Mouse (Mus musculus): Measurements from ENCODE around the gene Adcy4.
A peak's percentile ranks its signal among the peaks of the same experiment; 100 is the strongest.

Adcy4 gene

GRCm38 (mm10) chr14:55787731-55788130 is 3.8 kb upstream of the Adcy4 start:
- DNase-seq: peak; percentile 0

GRCm38 (mm10) chr14:55785195-55785594 is 1.3 kb upstream of the Adcy4 start:
- peak; percentile 6 for DNase-seq

- DNase-seq: peak; percentile 67
These were observed 531 bp downstream of the Adcy4 start for GRCm38 (mm10) chr14:55783171-55783957.

GRCm38 (mm10) chr14:55782361-55782960 is 1.4 kb downstream of the Adcy4 start:
- DNase-seq: peak; percentile 1

- peak; percentile 79 for DNase-seq
These were observed 2.6 kb downstream of the Adcy4 start for GRCm38 (mm10) chr14:55781310-55781709.

DNA sequence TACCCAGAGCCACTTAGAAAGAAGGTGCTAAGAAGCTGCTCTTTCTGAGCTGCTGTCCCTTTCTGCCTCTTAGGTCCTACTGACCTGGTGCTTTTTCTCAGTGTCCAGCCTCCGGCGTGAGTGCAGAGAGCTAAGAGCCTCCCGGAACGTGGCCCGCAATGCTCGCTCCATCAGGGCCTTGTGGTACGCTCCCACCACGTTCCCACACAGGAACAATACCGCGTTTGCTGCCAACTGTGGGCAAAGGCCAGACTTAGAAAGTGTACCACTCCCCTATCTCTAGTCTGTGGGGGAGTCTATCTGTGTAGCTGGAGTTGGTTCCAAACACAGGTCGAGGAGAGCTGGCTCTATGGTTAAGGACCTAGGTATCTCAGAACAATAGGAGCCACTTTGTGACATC is 3.2 kb downstream of the Adcy4 start:
- no peak for DNase-seq

- DNase-seq: no peak
These were observed 4.2 kb downstream of the Adcy4 start for GRCm38 (mm10) chr14:55779656-55780055.

GRCm38 (mm10) chr14:55778686-55779085 is 5.2 kb downstream of the Adcy4 start:
- no peak for DNase-seq

DNA sequence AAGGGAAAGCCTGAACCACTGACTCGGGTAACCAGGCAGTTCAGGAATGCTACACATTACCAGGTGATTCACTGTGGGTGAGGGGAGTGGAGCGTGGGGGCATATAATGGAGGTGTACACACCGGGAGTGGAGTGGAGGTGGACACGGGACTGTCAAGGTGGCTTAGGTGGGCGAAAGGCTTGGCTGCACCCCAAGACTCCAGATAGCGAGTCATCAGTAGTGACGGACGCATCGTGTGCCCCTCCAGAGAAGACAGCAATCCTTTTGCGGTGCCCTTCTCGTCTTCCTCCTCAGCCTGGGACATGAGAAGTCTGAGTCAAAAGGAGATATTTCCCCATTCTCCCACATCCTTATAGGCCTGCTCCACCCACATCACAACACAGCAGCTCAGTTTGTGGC is 6.1 kb downstream of the Adcy4 start:
- no peak for DNase-seq

DNA sequence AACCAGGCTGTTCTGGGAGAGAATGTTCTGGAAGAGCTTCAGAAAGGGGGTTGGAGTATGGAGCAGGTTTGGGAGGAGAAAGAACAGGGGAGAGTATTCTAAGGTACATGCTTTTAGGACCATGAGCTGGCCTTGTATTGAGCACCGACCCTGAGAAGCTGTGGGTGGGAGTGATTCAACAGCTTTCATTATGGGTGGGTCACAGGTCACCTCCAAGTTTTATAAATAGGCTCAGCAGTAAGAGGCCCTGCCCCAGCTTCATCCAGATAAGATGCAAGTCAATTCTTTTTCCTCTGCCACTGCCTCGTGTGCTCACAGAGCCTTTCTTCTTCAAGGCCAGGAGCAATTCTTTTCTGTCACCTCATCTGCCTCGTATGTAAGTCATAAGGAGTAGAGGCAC is 6.7 kb downstream of the Adcy4 start:
- no peak for DNase-seq

- no peak for DNase-seq
These were observed 7.2 kb downstream of the Adcy4 start for GRCm38 (mm10) chr14:55776711-55777110.

GRCm38 (mm10) chr14:55769087-55769703 is 14.7 kb downstream of the Adcy4 start:
- no peak for DNase-seq

DNA sequence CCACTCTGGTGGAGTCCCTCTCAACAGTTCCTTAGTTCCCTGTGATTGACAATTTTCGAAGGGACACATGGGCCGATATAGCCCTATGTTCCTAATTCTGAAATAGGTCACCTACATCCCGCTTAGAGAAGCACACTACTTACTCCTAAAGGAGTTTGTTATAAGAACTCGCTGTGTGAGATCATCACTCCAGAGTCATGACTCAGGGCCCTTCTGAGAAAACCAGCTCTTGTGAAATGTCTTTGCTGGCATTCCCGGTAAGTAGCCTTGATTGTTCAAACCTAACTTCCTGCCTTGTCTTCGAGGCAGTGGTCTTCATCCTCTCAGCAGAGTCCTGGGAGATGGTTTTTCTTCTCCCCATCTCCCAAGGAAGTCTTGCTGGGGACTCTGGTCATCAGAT is 15.3 kb downstream of the Adcy4 start:
- no peak for DNase-seq

DNA sequence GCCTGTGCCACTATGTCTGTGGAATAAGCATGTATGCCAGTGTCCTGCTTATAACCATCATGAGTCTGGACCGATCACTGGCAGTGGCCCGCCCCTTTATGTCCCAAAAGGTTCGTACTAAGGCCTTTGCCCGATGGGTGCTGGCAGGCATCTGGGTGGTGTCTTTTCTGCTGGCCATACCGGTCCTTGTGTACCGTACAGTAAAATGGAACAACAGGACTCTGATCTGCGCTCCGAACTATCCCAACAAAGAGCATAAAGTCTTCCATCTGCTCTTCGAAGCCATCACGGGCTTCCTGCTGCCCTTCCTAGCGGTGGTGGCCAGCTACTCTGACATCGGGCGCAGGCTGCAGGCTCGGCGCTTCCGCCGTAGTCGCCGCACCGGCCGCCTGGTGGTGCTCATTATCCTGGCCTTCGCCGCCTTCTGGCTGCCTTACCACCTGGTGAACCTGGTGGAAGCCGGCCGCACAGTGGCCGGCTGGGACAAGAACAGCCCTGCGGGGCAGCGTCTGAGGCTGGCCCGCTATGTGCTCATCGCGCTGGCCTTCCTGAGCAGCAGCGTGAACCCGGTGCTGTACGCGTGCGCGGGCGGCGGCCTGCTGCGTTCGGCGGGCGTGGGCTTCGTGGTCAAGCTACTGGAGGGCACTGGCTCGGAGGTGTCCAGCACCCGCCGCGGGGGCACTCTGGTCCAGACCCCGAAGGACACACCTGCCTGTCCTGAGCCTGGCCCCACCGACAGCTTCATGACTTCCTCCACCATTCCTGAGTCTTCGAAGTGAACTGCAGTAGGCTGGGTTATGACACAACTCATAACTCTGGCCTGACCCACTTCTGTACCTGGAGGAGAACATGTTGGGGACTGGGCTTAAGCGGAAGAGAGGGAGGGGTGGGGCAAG is 16.1 kb downstream of the Adcy4 start:
- DNase-seq: peak; percentile 79

- DNase-seq: no peak
These were observed 18.2 kb downstream of the Adcy4 start, which contains the start of gene Ltb4r1 for GRCm38 (mm10) chr14:55765696-55766095. Ltb4r1 (plus strand) TSS chr14:55765962.

DNA sequence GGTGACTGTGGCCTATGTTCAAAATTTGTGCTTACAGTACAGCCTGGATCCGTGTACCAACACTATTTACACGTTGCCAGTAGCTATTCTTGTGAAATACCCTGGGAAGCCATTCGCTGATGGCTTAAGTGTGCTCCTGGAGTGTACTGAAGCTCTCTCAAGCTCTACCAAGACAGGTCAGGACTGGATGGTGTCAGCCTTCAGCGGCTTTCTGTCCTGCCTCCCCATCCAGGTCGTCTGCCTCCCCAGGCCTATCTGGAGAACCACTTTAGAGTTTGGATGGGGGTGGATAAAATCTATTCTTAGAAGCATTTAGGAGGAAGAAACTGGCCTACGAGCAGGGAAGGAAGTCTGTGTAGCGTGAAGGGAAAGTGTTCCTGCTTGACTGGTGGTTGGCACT is 20.7 kb downstream of the Adcy4 start:
- DNase-seq: no peak

DNA sequence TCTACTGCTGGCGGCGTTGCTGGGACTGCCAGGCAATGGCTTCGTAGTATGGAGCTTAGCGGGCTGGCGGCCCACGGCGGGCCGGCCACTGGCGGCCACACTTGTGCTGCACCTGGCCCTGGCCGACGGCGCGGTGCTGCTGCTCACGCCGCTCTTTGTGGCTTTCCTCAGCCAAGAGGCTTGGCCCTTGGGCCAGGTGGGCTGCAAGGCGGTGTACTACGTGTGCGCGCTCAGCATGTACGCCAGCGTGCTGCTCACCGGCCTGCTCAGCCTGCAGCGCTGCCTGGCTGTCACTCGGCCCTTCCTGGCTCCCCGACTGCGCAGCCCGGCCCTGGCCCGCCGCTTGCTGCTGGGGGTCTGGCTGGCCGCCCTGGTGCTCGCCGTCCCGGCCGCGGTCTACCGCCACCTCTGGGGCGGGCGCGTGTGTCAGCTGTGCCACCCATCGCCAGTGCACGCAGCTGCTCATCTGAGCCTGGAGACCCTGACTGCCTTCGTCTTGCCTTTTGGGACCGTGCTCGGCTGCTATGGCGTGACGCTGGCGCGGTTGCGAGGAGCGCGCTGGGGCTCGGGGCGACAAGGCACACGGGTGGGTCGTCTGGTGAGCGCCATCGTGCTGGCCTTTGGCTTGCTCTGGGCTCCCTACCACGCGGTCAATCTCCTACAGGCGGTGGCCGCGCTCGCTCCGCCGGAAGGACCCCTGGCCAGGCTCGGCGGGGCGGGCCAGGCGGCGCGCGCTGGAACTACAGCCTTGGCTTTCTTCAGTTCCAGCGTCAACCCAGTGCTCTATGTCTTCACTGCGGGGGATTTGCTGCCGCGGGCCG is 21.7 kb downstream of the Adcy4 start:
- peak; percentile 46 for DNase-seq

GRCm38 (mm10) chr14:55761163-55761562 is 22.7 kb downstream of the Adcy4 start, which contains the start of gene Ltb4r2:
Ltb4r2 (plus strand) TSS chr14:55761428.
- no peak for DNase-seq

DNA sequence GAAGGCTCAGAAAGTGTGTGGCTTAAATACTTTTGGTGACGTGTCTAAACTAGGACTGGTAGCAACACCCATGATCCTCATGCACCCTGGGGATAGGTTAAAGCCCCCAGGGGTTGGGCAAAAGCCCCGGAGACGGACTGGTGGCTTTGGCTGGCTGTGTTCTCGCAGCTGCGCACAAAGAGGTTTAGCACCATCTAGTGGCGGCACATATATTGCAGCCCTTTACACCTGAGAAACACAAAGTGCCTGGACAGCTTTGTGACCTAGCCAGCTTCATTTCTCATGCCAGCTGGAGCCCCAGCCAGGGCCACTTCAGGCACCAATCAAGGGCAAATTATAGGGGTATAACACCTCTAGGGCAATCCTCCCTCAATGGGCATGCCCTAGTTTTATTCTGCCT is 23.7 kb downstream of the Adcy4 start:
- DNase-seq: peak; percentile 96

DNA sequence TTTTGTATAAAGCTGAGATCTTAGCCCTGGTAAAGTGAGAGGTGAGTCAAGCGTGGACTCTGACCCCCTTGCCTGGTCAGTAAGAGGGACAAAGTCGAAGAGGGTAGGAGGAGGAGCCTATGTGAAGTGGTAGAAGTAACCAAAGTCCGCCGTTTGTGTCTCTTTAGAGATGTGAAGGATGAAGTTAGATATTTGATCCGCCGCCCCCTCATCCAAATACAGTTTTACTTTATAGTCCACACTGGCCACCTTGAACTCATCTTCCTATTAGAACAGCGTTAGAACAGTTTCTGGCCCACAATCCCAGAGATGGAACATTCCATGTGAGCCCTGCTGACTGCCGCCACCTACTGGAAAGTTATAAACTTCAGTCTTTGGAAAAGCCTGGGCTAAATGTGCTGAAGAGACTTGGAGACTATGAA is 25.5 kb downstream of the Adcy4 start, which contains the start of gene Cideb:
Gene Cideb (minus strand): TSS at position 96 of the 422 bp plus-strand sequence.
- peak; percentile 95 for DNase-seq

DNA sequence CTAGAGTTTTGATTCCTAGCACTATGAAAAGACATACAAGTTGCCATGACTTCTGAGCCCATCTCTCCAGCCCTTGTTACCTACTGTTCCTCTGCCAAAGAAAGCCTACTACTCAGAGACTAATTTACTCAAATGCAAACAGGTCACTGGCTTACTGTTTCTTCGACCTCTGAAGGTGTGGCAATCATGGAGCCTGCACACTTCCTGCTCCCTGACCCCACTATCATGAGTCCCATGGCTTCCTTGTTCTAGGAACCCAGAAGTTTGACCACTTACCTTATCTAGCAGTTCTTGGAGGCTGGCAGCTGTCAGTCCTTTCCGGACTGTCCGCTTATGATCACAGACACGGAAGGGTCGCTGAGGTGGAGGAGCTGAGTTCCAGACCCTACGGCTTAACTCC is 26.3 kb downstream of the Adcy4 start:
- no peak for DNase-seq

Measured in kidney, adult 9 months (tissue).